Mouse (Mus musculus) gastrocnemius, postnatal 4 days (tissue): ENCODE results near the gene Ms4a6b. TPM values are rescaled to one million over a fixed set of nuclear protein-coding genes. Genes with fewer than 3 reads are reported as not detected.
"Not testable (repeated sequence)": the region's sequence is repeated elsewhere in the genome, so short reads cannot be mapped to it uniquely, and the experiment has no call there.

Experiments used
- DNase-seq, 2 experiments: peaks; one replicate each; pipeline ENCODE4 v3.0.0; 2021 to 2022; ENCODE audit warnings: low spot score in 2 of 2, mixed read lengths in 2 of 2
- total RNA-seq, 2 experiments: library from RNA; stranded (reverse); gene quantifications; 2 replicates each; pipeline ENCODE4 v1.2.3; 2021

The Ms4a6b gene
- total RNA-seq, 2 experiments from 2014 or later = 6.2 to 7.1 TPM

DNA sequence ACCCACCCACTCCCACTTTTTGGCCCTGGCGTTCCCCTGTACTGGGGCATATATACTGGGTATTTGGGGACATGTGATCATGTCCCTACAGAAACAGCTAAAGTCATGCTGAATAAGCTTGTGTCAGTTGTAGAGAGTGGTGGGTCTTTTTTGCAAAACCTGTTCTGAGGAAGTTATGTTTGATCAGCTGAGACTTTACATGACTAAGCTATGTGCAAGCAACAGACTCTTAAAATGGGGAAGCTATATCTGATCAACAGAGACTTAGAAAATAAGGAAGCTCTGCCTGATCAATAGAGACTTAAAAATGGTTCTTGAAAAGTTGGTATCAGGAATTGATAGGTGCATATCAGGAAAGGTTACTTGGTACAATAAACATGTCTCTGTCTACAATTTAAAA lies 17.1 kb downstream of the Ms4a6b start:
- DNase-seq = no peak

DNA sequence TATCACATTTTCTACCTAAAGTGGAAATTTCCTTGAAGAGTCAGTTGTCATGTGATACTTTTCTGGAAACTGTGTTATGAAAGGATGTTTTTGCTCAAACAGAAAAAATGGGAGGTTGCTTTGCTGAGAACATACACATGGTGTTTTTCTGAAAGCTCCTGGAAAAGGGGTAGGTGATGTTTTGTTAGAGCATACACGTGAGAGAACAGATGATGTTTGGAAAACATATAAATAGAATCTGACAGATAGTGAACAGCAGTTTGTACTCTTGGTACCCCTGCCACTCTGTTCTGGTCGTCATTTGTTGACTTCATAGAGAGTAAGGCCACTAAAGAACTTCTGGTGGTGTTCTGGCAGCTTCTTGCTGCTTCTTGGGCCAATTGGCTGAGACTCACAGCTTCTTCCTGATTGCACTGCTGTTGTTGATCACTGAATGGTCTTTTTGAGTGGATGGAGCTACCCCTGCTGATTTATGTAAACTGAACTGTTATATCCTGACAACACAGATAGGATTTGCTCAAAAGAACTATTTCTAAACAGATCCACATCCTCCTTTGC lies 17.7 kb downstream of the Ms4a6b start:
- no peak for DNase-seq

DNA sequence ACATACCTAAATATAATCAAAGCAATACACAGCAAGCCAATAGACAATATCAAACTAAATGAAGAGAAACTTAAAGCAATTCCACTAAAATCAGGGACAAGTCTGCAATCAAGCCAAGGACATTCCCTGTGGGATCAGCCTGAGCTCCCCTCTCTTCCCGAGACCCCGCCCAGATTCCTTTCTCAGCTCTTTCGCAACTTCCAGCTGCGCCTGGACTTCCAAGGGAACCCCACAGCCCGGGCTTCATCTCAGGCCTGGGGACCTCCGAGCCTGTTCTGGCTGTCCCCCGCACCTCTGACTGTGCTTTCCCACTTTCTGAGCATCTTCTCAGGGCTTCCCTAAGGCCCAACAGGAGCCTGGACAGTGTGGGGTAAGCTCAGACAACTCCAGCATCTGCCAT lies 20.3 kb downstream of the Ms4a6b start, which contains the start of gene Ms4a4d:
Gene Ms4a4d (plus strand): TSS at position 209 of the 400 bp plus-strand sequence.
- DNase-seq = peak; percentile 17 to 31

DNA sequence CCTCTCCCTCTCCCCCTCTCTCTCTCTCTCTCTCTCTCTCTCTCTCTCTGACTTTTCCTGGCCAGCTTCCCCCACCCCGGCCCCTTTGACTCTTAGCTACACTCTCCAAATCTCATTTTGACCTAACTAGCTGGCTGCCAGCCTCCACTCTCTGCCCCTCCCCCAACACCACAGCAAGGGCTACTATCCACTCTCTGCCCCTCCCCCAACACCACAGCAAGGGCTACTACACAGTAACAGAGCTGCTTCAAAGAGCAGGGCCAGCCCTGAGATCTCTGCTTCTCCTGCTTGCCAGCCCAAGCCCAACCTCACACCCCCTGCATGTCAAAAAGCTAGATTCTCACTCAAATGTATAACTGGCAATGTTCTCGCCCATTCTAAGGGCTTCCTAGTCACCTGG lies 21.0 kb downstream of the Ms4a6b start:
- no peak for DNase-seq

DNA sequence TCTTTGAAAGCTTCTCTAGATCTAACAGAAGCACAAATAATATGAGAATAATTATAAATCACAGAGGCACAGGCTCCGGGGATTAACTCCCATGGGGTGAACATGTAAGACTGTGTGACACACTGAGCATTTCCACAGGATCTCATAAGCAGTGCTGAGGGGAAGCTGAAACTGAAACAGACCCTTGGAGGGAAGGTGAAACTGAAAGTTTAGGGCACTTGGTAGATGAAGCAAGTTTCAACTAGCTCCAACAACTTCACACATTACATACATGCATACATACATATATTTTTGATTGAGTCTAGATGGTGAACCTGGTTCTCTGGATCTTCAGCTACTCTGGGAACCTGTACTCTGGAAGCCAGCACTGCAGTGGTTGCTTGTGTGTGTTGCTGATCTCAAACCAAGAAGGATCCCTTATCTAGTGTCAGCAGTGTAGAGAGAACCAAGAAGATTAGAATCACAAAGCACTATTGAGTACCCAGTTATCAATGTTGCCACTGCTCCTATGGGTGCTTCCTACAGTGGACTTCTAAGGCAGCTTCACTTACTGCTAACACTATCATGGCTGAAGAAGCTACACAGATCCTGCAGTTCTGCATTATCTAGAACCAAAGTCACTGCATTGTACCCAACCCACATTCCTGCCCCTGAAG lies 24.0 kb downstream of the Ms4a6b start:
- DNase-seq = not testable (repeated sequence)

DNA sequence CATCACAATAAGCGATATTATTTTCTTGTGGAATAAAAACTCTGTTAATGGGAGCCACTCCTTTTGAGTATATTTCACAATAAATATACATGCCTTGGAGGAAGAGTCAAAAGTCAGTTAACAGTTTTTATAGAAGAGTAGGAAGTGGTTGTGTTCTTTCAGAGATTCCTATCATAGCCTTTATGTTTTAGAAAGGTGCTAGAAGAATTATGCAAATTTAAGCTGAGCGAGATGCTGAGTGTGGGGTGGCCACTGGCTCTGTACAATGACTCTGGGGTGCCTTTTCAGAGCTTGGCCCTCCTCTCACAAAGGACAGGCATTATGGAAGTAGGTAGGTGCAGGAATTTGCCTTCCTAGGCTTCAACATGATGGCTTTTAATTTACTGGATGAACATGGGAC lies 28.1 kb downstream of the Ms4a6b start:
- not testable (repeated sequence) for DNase-seq

DNA sequence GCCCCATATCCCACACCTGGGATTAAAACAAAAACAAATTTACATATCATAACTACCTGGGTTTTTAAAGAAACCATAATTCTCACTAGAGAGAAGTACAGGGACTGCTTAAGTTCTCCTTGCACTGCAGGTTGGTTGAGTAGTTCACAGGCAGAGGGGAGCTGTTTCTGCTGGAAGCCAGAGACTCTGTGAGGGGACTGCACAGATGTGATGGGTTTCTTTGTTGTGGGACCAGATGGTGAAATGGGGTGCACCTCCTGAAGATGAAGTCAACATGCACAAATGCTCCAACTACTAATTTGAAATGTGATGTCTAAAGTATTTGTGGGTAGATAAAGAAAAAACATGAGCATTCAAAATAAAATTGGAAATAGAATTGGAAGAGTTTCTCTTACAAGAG lies 31.6 kb downstream of the Ms4a6b start:
- DNase-seq = no peak

DNA sequence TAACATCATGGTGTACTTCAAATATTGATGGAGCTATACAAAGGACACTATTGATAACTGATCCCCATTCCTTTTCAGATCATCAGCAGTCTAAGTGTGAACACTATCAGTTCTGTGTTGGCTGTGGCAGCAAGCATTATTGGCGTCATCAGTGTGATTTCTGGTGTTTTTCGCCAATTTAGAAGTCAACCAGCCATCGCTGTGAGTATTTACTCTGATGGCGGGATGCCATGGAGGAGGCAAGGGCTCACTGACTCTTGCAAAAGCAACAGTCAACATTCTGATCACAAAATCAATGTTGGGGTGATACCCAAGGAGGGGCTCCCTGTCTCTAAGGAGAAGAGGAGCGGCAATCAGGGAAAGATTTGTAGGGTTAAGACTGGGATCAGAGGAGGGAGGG lies 38.4 kb downstream of the Ms4a6b start:
- no peak for DNase-seq

DNA sequence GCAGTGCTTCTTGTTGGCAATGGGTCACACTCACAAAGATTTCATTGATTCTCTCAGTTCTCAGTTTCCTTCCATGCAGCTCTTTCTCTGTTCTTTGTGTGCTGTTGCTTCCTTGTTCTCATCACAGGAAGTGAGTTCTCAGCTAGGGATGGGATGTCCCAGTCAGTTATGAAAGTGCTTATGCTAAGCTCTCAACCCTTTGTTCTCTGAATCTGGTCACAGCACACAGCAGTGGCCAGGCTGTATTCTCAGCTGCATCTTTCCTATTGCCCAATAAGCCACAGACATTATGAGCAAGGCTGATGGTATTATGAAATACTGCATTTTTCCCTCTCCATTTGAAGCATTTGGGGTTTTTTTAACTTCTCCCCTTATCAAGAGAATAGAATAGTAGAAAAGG lies 43.2 kb downstream of the Ms4a6b start:
- DNase-seq = not testable (repeated sequence)

DNA sequence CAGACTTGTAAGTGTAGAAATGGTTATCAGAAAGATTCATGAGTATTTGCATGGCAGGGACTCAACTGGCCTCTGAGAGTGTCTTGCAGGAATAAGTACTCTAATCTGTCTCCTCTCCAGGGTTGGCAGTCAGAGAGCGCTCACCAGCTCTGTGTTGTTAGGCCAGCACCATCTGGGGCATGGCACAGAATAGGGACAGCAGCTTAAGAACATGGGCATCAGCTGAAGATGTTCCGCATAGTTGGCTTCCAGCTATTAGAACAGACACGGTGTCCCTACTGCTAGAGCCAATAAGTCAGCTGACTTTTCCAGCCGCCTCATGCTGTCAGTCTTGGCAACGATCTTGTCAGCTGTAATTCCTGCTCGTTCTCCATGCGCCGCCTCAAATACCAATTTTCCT lies 58.7 kb downstream of the Ms4a6b start:
- DNase-seq = no peak

Other genes with a start within 250 kb of the Ms4a6b start
- gene Ms4a5, start 232.6 kb upstream of the Ms4a6b start, total RNA-seq = not detected
- gene Ms4a14, start 202.1 kb upstream of the Ms4a6b start, total RNA-seq = under 1 TPM; 0.22 to 0.26 TPM
- gene Ms4a7, start 180.4 kb upstream of the Ms4a6b start, total RNA-seq = 1 to 10 TPM; 2.4 to 3.7 TPM
- 1 to 10 TPM; 5.9 to 8.5 TPM for gene Ms4a4a, start 141.0 kb upstream of the Ms4a6b start, total RNA-seq
- gene Ms4a4c, start 111.7 kb upstream of the Ms4a6b start, total RNA-seq = not detected
- under 1 TPM; 0.47 to 0.56 TPM for gene Ms4a4b, start 73.0 kb upstream of the Ms4a6b start, total RNA-seq
- gene Ms4a6c, start 47.1 kb upstream of the Ms4a6b start, total RNA-seq = 10 to 100 TPM in 1 of 2 experiments, 1 to 10 TPM in 1; 6.9 to 10.3 TPM
- under 1 TPM in 1 of 2 experiments, not detected in 1; 0.29 TPM for gene Gm8369, start 30.6 kb upstream of the Ms4a6b start, total RNA-seq
- gene Ms4a4d, start 20.3 kb downstream of the Ms4a6b start, total RNA-seq = 1 to 10 TPM; 1.2 to 1.7 TPM
- 1 to 10 TPM; 4.1 to 4.5 TPM for gene Ms4a6d, start 88.3 kb downstream of the Ms4a6b start, total RNA-seq
- gene Ms4a2, start 107.2 kb downstream of the Ms4a6b start, total RNA-seq = 1 to 10 TPM; 1.0 to 1.8 TPM
- gene Ms4a3, start 124.3 kb downstream of the Ms4a6b start, total RNA-seq = not detected
- not detected for gene Oosp2, start 144.0 kb downstream of the Ms4a6b start, total RNA-seq
- gene Oosp1, start 174.6 kb downstream of the Ms4a6b start, total RNA-seq = not detected
- gene Oosp3, start 180.5 kb downstream of the Ms4a6b start, total RNA-seq = not detected
- gene Gif, start 231.0 kb downstream of the Ms4a6b start, total RNA-seq = not detected